Mouse (Mus musculus): ENCODE data around the gene Ppp1r16b.
A peak's percentile ranks its signal among the peaks of the same experiment; 100 is the strongest.

Ppp1r16b gene

GRCm38 (mm10) chr2:158768350-158768749 lies 103.2 kb downstream of the Ppp1r16b start:
- peak; percentile 73 for DNase-seq (ENCODE audit: low read depth, low spot score)

- DNase-seq (ENCODE audit: low read depth, low spot score): peak; percentile 63
Measured at GRCm38 (mm10) chr2:158768771-158769170, 103.6 kb downstream of the Ppp1r16b start.

- peak; percentile 70 for DNase-seq (ENCODE audit: low read depth, low spot score)
Measured at GRCm38 (mm10) chr2:158770126-158770757, 105.0 kb downstream of the Ppp1r16b start.

DNA sequence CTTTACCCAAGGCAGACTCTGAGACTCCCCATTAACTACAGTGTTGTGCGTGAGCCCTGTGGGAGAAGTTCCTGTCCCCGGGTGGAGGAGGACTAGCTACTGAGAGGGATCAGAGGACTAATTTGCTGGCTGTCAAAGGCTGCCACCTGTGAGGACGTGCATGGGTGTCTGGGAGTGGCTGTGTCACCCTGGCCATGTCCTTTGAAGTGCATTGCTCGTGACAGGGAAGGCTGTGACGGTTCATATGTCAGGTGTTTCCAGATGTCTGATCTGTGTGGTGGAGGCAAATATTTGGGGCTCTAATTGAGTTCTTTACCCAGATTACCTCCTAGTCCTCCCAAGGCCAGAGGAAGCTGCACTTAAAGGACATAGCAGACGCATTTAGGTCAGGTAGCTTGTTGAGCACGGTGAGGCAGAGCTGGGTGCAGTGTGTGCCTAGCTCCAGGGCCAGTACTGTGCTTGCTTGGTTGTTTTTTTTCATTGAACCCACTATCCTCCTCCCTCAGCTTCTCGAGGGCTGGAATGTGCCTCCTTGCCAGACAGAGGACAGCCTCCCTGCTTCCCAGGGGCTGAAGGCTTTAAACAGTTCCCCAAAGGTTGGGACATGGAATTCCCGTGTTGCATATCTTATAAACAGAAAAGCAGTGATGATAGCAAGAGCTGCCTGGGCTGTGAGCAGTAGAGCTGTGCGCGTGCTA lies 106.0 kb downstream of the Ppp1r16b start:
- no peak for DNase-seq (ENCODE audit: low read depth, low spot score)

DNA sequence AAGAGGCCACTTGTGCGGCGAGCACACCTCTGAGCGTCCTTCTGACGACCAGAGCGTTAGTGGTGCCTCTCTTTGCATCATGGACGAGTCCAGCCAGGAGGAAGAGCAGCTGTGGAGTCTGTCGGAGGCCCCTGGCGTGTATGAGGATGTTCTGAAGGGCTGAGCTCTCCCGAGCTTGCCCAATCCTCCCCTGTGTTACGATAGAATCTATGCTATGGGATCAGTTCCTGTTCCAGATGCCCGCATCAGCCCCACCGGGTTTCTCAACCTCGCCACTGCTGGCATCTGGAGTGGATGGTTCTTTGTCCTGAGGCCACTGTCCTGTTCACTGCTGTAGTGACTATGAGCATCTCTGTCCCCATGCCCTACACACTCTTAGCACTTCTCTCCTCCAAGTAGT lies 107.6 kb downstream of the Ppp1r16b start:
- no peak for DNase-seq (ENCODE audit: low read depth, low spot score)

DNA sequence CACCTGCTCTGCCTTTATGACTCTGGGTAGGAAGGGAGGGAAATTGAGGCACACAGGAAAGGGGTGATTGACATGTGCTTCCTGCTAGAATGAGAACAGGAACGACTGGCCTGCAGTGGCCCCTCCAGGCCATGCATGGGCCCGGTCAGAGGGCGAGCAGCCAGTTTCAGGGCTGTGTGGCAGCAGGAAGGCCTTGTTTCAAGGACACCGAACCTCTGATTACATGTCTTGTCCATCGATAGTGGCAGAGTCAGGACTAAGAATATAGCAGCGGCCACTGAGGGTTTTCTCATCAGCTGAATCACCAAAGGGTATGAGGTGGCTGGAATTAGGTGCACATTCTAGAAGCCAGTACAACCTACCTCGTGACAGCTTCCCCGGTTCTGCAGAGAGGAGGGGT lies 109.7 kb downstream of the Ppp1r16b start:
- DNase-seq (ENCODE audit: low read depth, low spot score): no peak

GRCm38 (mm10) chr2:158776716-158777115 lies 111.5 kb downstream of the Ppp1r16b start:
- DNase-seq (ENCODE audit: low read depth, low spot score): no peak

GRCm38 (mm10) chr2:158777490-158777889 lies 112.3 kb downstream of the Ppp1r16b start:
- DNase-seq (ENCODE audit: low read depth, low spot score): no peak

- DNase-seq (ENCODE audit: low read depth, low spot score): no peak
Measured at GRCm38 (mm10) chr2:158778349-158778748, 113.2 kb downstream of the Ppp1r16b start.

GRCm38 (mm10) chr2:158781126-158781525 lies 115.9 kb downstream of the Ppp1r16b start:
- DNase-seq (ENCODE audit: low read depth, low spot score): no peak

DNA sequence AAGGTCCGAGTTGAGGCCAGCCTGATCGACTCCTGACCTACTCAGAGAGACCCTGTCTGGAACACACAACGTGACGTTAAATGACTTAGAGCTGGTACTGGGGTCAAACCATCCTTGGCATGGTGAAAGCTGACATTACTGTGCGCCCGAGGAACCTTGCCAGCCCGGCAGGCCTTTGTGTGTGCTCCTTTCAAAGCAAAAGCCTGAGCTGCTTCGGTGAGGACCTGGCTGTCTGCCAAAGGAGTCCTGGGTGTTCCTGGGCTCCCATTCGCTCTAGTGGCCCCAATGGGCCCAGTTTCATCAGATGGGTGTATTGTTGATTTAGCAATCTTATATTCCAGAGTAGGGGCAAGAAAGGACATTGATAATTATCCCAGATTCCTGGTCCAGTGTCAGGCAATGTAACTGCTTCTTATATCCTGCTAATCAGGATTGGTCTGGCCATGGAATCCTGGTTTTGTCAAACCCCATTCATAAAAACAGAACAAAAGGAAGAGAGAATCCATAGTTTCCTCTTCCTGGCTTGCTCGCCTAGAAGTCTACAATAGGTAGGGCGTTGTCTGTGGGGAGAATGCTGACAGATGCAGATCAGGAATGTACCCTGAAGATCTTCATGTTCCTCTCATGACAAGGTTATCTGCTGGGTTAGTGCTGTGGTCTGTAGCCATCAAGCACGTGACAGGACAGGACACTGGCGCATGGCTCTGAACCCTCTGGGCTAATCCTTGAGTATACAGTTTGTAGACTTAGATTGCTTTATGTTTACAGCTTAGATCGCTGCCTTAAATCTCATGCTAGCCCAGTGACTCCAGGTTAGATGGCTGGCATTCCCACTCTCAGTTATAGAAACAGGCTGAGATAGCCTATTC lies 122.0 kb downstream of the Ppp1r16b start:
- no peak for DNase-seq (ENCODE audit: low read depth, low spot score)

DNA sequence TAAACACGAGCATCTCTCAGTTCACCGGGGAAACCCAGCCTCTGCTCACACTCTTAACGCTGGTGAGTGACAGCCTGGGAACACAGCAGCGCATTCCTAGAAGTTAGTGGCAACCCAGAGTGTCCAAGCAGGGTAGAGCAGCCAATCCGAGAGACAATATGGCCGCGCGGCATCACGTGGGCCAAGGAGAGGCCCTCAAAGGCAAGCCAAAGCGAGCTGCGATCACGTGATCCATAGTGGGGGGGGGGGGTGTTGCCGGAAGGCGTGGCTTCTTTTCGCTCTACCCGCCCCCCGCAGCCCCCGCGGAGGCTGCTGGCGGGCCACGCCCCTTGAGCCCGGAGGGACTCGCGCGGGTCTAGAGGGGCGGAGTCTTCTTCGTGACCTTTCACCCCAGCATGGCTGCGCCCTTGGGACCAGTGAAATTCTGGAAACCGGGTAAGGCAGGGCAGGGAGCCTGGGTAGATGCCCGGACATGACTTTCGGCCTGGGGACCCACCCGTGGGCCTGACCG lies 129.4 kb downstream of the Ppp1r16b start, which contains the start of gene Dhx35:
Dhx35 (plus strand) TSS at position 314 of the 511 bp plus-strand sequence.
- DNase-seq (ENCODE audit: low read depth, low spot score): peak; percentile 99

- no peak for DNase-seq (ENCODE audit: low read depth, low spot score)
Measured at GRCm38 (mm10) chr2:158795043-158795442, 129.8 kb downstream of the Ppp1r16b start.

GRCm38 (mm10) chr2:158795875-158796274 lies 130.7 kb downstream of the Ppp1r16b start:
- DNase-seq (ENCODE audit: low read depth, low spot score): no peak

- DNase-seq (ENCODE audit: low read depth, low spot score): no peak
Measured at GRCm38 (mm10) chr2:158799328-158799727, 134.1 kb downstream of the Ppp1r16b start.

DNA sequence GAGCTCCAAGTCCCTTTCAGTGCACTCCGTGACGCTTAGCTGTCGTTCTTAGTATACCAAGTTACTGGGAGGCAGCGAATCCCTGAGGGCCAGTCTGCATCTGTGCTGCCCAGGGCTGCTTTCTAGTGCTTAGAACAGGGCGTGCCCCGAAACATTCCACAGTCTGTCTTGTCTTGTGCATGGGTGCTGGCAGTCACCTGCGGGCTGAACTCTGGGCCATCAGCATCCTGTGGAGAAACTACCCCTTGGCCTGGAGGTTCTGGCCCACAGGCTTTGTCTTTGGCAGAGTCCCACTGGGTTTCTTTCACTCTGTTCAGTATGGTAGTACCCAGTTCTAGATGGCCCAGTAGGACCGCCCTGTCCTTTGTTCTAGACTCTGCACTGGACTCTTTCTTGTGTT lies 135.6 kb downstream of the Ppp1r16b start:
- DNase-seq (ENCODE audit: low read depth, low spot score): no peak

- DNase-seq (ENCODE audit: low read depth, low spot score): no peak
Measured at GRCm38 (mm10) chr2:158803575-158803974, 138.4 kb downstream of the Ppp1r16b start.

DNA sequence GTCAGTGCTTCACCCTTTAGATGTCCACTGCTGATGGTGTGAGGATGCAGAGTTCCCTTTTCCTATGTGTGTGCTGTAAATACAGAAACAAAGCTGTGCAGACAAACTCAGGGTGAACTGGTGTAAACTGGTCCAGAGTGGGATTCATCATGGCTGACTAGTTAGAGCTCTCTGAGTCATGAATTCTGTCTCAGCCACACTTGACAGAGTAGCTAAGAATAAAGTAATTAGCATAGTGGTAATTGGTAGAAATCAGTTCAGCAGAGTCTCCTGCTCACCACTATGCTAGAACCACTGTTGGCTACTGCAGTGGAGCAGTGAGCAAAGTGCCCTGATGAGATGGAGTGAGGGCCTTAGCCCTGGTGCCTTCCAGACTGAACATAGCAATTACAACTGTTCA lies 150.5 kb downstream of the Ppp1r16b start:
- no peak for DNase-seq (ENCODE audit: low read depth, low spot score)
